Comparison of ENCODE assay signal across 26 mouse cellular contexts in the genomic region with DNA sequence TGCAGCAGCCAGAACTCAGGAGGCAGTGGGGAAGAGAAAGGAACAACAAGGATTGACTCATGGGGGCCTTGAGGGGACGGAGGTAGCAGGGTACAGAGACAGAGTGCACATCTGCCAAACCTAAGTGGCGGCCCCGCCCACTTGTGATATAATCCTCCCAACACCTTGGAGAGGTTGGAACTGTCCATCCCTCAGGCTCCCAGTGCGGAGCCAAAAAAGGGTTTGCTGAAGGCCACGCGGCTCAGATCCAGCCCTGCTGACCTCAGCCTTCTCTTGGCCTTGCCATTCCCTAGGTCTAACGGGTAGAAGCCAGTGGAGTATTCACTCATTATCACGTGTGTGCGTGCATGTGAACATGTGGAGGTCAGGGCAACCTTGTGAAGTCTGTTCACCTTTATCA. TPM values are rescaled to one million over a fixed set of nuclear protein-coding genes. Genes with fewer than 3 reads are reported as not detected.
DNase-seq lines count a peak whose midpoint lies in the region; TF ChIP-seq lines count a peak whose summit lies in the region.
"Had no signal": no experiment of that assay in that cellular context is flagged by ENCODE, and none has a peak within 500 bp of the region (broad histone marks: within the 10 kb centered on the region; RNA-seq: fewer than 3 reads in every experiment).

No protein-coding gene starts in this region.

- peaks cover 22% of the 10 kb centered on the region for H3K27me3 ChIP-seq in E14TG2a.4 (ENCODE audit: insufficient read depth, low read length)

- TF ChIP-seq CTCF in E14TG2a.4 (conservative IDR thresholded peaks at IDR 0.05; ENCODE audit: low read length): no peak

- H3K9me3 ChIP-seq in E14TG2a.4 (ENCODE audit: low read length): no peaks in the 10 kb centered on the region
- H3K9me3 ChIP-seq: forebrain, embryonic 10.5 days; G1E; heart, embryonic 12.5 days; heart, embryonic 15.5 days; hindbrain, embryonic 10.5 days; hindbrain, embryonic 13.5 days; intestine, embryonic 15.5 days had no signal

- DNase-seq in adrenal gland, adult (ENCODE audit: inconsistent age in 2 of 2, low spot score in 1 of 2): peak; percentile 70 to 83
- no peak for DNase-seq in adrenal gland, postnatal 4 days (ENCODE audit: low spot score in 2 of 2)
- DNase-seq in adrenal gland, adult 8-10 months: peak; percentile 63
- peak; percentile 37 for DNase-seq in adrenal gland, postnatal 25 days
- DNase-seq in lung, postnatal 10 days: no peak
- DNase-seq in thymus, postnatal 14 days: no peak
- no peak for DNase-seq in cerebellum, adult 18-20 months
- DNase-seq: cerebellum, adult 11-12 months; cerebellum, adult 9-10 months; cerebellum, postnatal 14 days; forebrain, postnatal 0 days; gastrocnemius, adult 2 months; gastrocnemius, postnatal 14 days; heart, adult 11 months; heart, postnatal 10 days; heart, postnatal 36 days; kidney, adult 11 months had no signal

- no peaks in the 10 kb centered on the region for H3K36me3 ChIP-seq in E14TG2a.4 (ENCODE audit: insufficient read depth, low read length)
- H3K36me3 ChIP-seq: forebrain, embryonic 10.5 days; G1E; heart, embryonic 12.5 days; heart, embryonic 15.5 days; hindbrain, embryonic 10.5 days; hindbrain, embryonic 13.5 days; intestine, embryonic 15.5 days had no signal

- H3K4me3 ChIP-seq in E14TG2a.4 (replicated peaks; ENCODE audit: low read length): 0 out of 2 replicates have a peak overlapping the region, but pooled peaks have one; percentile 10
- H3K4me3 ChIP-seq: forebrain, embryonic 10.5 days; gastrocnemius, adult 2 months; heart, embryonic 12.5 days; heart, embryonic 15.5 days; hindbrain, embryonic 10.5 days; hindbrain, embryonic 13.5 days; intestine, embryonic 15.5 days had no signal

- peaks cover 38% of the 10 kb centered on the region for H3K4me1 ChIP-seq in E14TG2a.4 (replicated peaks; ENCODE audit: low read depth, low read length)
- H3K4me1 ChIP-seq: heart, embryonic 12.5 days; heart, embryonic 15.5 days; intestine, embryonic 15.5 days had no signal

RNA-seq across cellular contexts. Expression of gene 1700025C18Rik, which starts 9.9 kb away (rescaled TPM):
- not detected for total RNA-seq in adrenal gland, postnatal 4 days (2021)
- total RNA-seq in adrenal gland, adult 8-10 months (2022): not detected
- total RNA-seq in adrenal gland, postnatal 25 days (2021): not detected in 2 replicates
- total RNA-seq: forebrain, postnatal 0 days; G1E; gastrocnemius, adult 2 months; gastrocnemius, postnatal 14 days; gastrocnemius, postnatal 4 days; heart, postnatal 10 days; heart, postnatal 36 days had no signal

RNA-seq across cellular contexts. Expression of gene Cd40, which starts 25.2 kb away (rescaled TPM):
- total RNA-seq in adrenal gland, postnatal 4 days (2021): 1 to 10 TPM; 6.3 to 8.5 TPM
- 1 to 10 TPM; 2.3 to 4.9 (median 3.3) TPM for total RNA-seq in adrenal gland, adult 8-10 months (2022)
- 2.1 and 3.9 TPM in 2 replicates for total RNA-seq in adrenal gland, postnatal 25 days (2021)

RNA-seq across cellular contexts. Expression of gene Ncoa5, which starts 46.0 kb away (rescaled TPM):
- total RNA-seq in adrenal gland, postnatal 4 days (2021): 10 to 100 TPM; 43.7 to 50.1 TPM
- 10 to 100 TPM; 28.0 to 45.1 (median 34.0) TPM for total RNA-seq in adrenal gland, adult 8-10 months (2022)
- total RNA-seq in adrenal gland, postnatal 25 days (2021): 34.1 and 46.2 TPM in 2 replicates

Comparison
In these comparisons a context has a peak if more than half of its experiments do, and no peak if none do; other contexts are left out.
1. DNase-seq: peak in adrenal gland, adult (2 of 2), adrenal gland, adult 8-10 months (single experiment) and adrenal gland, postnatal 25 days (single experiment); none in adrenal gland, postnatal 4 days (0 of 2), lung, postnatal 10 days (single experiment), thymus, postnatal 14 days (single experiment) and cerebellum, adult 18-20 months (0 of 2).